ENCODE assay signal across 9 mouse cellular contexts in genomic region chr16:30262664-30263063, GRCm38 (mm10). TPM values are rescaled to one million over a fixed set of nuclear protein-coding genes. Genes with fewer than 3 reads are reported as not detected.
A peak's percentile ranks its signal among the peaks of the same experiment; 100 is the strongest.
DNase-seq lines count a peak whose midpoint lies in the region; ATAC-seq and TF ChIP-seq lines count a peak whose summit lies in the region.
"Had no signal": no experiment of that assay in that cellular context is flagged by ENCODE, and none has a peak within 500 bp of the region (broad histone marks: within the 10 kb centered on the region; RNA-seq: fewer than 3 reads in every experiment).

No protein-coding gene starts in this region.

- TF ChIP-seq CTCF in G1E (IDR thresholded peaks at IDR 0.05; ENCODE audit: low read depth, low read length), result peak; percentile 76
- peak; percentile 83 for TF ChIP-seq CTCF in left cerebral cortex, adult 2 months (IDR thresholded peaks at IDR 0.05)
- TF ChIP-seq CTCF in testis, adult 2 months (IDR thresholded peaks at IDR 0.05; ENCODE audit: control insufficient read depth, insufficient read depth, insufficient replicate concordance, low read depth, low read length), result peak; percentile 73; the same call in 1 of the 2 replicates

- TF ChIP-seq POLR2A in testis, adult 2 months (IDR thresholded peaks at IDR 0.05; ENCODE audit: control insufficient read depth, low read depth, low read length), result no peak

- no peak for ATAC-seq in G1E (ENCODE audit: extremely low read depth, insufficient number of reproducible peaks, low FRiP score, poor library complexity, severe bottlenecking)
- ATAC-seq in midbrain, embryonic 15.5 days (replicated peaks), result peak; percentile 48; the same call in 1 of the 2 replicates

- H3K36me3 ChIP-seq in G1E (replicated peaks), result no peaks in the 10 kb centered on the region
- H3K36me3 ChIP-seq in midbrain, embryonic 15.5 days (replicated peaks), result no peaks in the 10 kb centered on the region
- no peaks in the 10 kb centered on the region for H3K36me3 ChIP-seq in testis, adult 2 months (ENCODE audit: control insufficient read depth, insufficient read depth, low read length)
- H3K36me3 ChIP-seq: limb, embryonic 15.5 days had no signal

- peak; percentile 36 for DNase-seq in heart, adult 8-10 months (ENCODE audit: low spot score)
- DNase-seq in heart, adult 11 months, result no peak
- peak; percentile 67 for DNase-seq in G1E (ENCODE audit: low spot score)
- DNase-seq in cerebellum, adult 8-10 months, result peak; percentile 53
- DNase-seq in gastrocnemius, postnatal 36 days, result peak; percentile 51 to 60
- peak; percentile 47 to 66 for DNase-seq in left cerebral cortex, adult 2 months (ENCODE audit: extremely low spot score in 1 of 2, low spot score in 2 of 2)

- WGBS in midbrain, embryonic 15.5 days, result 3% methylated on average over 2 of the region's 2 CpGs

- H3K4me2 ChIP-seq in midbrain, embryonic 15.5 days, result no peak overlapping the region
- H3K4me2 ChIP-seq: limb, embryonic 15.5 days had no signal

- H3K27me3 ChIP-seq in G1E (ENCODE audit: insufficient read depth, low read length), result peaks cover 55% of the 10 kb centered on the region
- no peaks in the 10 kb centered on the region for H3K27me3 ChIP-seq in midbrain, embryonic 15.5 days (replicated peaks)
- H3K27me3 ChIP-seq in testis, adult 2 months (ENCODE audit: control insufficient read depth, insufficient read depth, low read length), result no peaks in the 10 kb centered on the region
- H3K27me3 ChIP-seq: limb, embryonic 15.5 days had no signal

- H3K4me1 ChIP-seq in G1E (ENCODE audit: insufficient read depth, low read depth, low read length), result peaks cover 7% of the 10 kb centered on the region
- no peaks in the 10 kb centered on the region for H3K4me1 ChIP-seq in midbrain, embryonic 15.5 days
- no peaks in the 10 kb centered on the region for H3K4me1 ChIP-seq in testis, adult 2 months (ENCODE audit: control insufficient read depth, insufficient read depth, low read length)

- H3K9ac ChIP-seq in midbrain, embryonic 15.5 days, result no peak overlapping the region
- H3K9ac ChIP-seq: limb, embryonic 15.5 days had no signal

- intact Hi-C loops in gastrocnemius, postnatal 36 days (cut with DNase I), result no loop called here
- intact Hi-C loops in left cerebral cortex, adult 2 months (cut with DNase I), result no loop called here

- no peak overlapping the region for H3K4me3 ChIP-seq in G1E (ENCODE audit: low read depth, low read length)
- no peak overlapping the region for H3K4me3 ChIP-seq in left cerebral cortex, adult 2 months
- no peak overlapping the region for H3K4me3 ChIP-seq in midbrain, embryonic 15.5 days
- no peak overlapping the region for H3K4me3 ChIP-seq in testis, adult 2 months (ENCODE audit: control insufficient read depth, low read depth, low read length)
- H3K4me3 ChIP-seq: limb, embryonic 15.5 days had no signal

- no peak overlapping the region for H3K27ac ChIP-seq in left cerebral cortex, adult 2 months
- H3K27ac ChIP-seq in midbrain, embryonic 15.5 days, result no peak overlapping the region
- no peak overlapping the region for H3K27ac ChIP-seq in testis, adult 2 months (ENCODE audit: control insufficient read depth, insufficient read depth, low read depth, low read length)
- H3K27ac ChIP-seq: limb, embryonic 15.5 days had no signal

- no peaks in the 10 kb centered on the region for H3K9me3 ChIP-seq in G1E (replicated peaks)
- H3K9me3 ChIP-seq in midbrain, embryonic 15.5 days, result no peaks in the 10 kb centered on the region
- H3K9me3 ChIP-seq: limb, embryonic 15.5 days had no signal

RNA-seq across cellular contexts. Expression of gene Cpn2, which starts 4.6 kb away (rescaled TPM):
- total RNA-seq in heart, adult 8-10 months (2022), result under 1 TPM in 2 of 4 experiments, not detected in 2; 0.17 to 0.22 TPM
- total RNA-seq in G1E (2014; fragmentation: Nextera tagmentation), result not detected in 2 replicates
- under 0.01 and 0.16 TPM in 2 replicates for total RNA-seq in G1E (2017)
- not detected in 2 replicates for polyA plus RNA-seq in G1E (2012)
- total RNA-seq in gastrocnemius, postnatal 36 days (2021), result not detected
- not detected for total RNA-seq in left cerebral cortex, adult 2 months (2021)
- polyA plus RNA-seq in midbrain, embryonic 15.5 days (2015; fragmentation: Nextera tagmentation; extraction: Ambion mirVana), result not detected in 2 replicates
- 0.02 TPM in 1 of 2 replicates, not detected in the other for polyA plus RNA-seq in testis, adult 2 months (2012; rRNA removed)
- polyA plus RNA-seq: limb, embryonic 15.5 days had no signal

RNA-seq across cellular contexts. Expression of gene Lrrc15, which starts 20.4 kb away (rescaled TPM):
- total RNA-seq in heart, adult 8-10 months (2022), result under 1 TPM in 3 of 4 experiments, not detected in 1; 0.06 to 0.41 (median 0.19) TPM
- not detected in 2 replicates for total RNA-seq in G1E (2014; fragmentation: Nextera tagmentation)
- total RNA-seq in G1E (2017), result 0.22 TPM in 1 of 2 replicates, not detected in the other
- polyA plus RNA-seq in G1E (2012), result not detected in 2 replicates
- under 1 TPM; 0.10 to 0.17 TPM for total RNA-seq in gastrocnemius, postnatal 36 days (2021)
- not detected for total RNA-seq in left cerebral cortex, adult 2 months (2021)
- 0.22 and 0.24 TPM in 2 replicates for polyA plus RNA-seq in midbrain, embryonic 15.5 days (2015; fragmentation: Nextera tagmentation; extraction: Ambion mirVana)
- polyA plus RNA-seq in testis, adult 2 months (2012; rRNA removed), result 0.06 TPM in 2 replicates

RNA-seq across cellular contexts. Expression of gene Gp5, which starts 47.9 kb away (rescaled TPM):
- under 1 TPM; 0.19 to 0.83 (median 0.41) TPM for total RNA-seq in heart, adult 8-10 months (2022)
- total RNA-seq in G1E (2014; fragmentation: Nextera tagmentation), result 2.5 and 2.6 TPM in 2 replicates
- total RNA-seq in G1E (2017), result 24.6 and 25.0 TPM in 2 replicates
- 32.3 and 33.8 TPM in 2 replicates for polyA plus RNA-seq in G1E (2012)
- total RNA-seq in gastrocnemius, postnatal 36 days (2021), result not detected
- 1 to 10 TPM in 1 of 2 experiments, under 1 TPM in 1; 0.56 to 1.1 TPM for total RNA-seq in left cerebral cortex, adult 2 months (2021)
- polyA plus RNA-seq in midbrain, embryonic 15.5 days (2015; fragmentation: Nextera tagmentation; extraction: Ambion mirVana), result 0.23 and 0.31 TPM in 2 replicates
- 1.6 and 1.7 TPM in 2 replicates for polyA plus RNA-seq in testis, adult 2 months (2012; rRNA removed)
